Mouse (Mus musculus) mouse embryonic stem cell (cell line): ENCODE data around the gene Lig4.

Experiments
- in situ Hi-C, 2 experiments: fragments of 300-500 bp; cut with MboI; formaldehyde crosslinking; loops; 1 replicate in 1 of 2; 3 replicates in 1 of 2; pipeline ENCODE4 v1.14.3; 2019 to 2020; ENCODE audit warnings: low sequenced_read_pairs in 2 of 2, low pct_unique_long_range_greater_than_20kb in 1 of 2, mixed read lengths in 1 of 2; ENCODE audit not compliant: unreplicated experiment in 1 of 2

Lig4 gene

DNA sequence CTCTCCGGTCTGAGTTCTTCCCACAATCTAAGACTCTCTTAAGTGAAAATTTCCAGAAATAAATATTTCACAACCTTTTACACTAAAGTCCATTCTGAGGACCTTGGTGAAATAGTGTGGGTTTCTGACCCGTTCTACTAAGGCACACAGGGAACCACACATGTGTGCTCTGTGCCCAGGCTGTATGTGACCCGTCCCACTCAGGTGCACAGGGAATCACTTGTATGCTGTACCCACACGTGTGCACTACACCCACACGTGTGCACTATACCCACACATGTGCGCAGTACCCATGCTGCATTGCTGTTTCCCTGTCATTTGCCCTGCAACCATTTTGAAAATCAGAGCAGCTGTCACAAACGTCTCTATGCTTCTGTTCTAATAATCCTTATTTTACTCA lies 41.9 kb downstream of the Lig4 start:
- in situ Hi-C loops: loop anchor here (25.0 kb wide), 1 partner anchor 698 kb away; no protein-coding TSS in a partner anchor

DNA sequence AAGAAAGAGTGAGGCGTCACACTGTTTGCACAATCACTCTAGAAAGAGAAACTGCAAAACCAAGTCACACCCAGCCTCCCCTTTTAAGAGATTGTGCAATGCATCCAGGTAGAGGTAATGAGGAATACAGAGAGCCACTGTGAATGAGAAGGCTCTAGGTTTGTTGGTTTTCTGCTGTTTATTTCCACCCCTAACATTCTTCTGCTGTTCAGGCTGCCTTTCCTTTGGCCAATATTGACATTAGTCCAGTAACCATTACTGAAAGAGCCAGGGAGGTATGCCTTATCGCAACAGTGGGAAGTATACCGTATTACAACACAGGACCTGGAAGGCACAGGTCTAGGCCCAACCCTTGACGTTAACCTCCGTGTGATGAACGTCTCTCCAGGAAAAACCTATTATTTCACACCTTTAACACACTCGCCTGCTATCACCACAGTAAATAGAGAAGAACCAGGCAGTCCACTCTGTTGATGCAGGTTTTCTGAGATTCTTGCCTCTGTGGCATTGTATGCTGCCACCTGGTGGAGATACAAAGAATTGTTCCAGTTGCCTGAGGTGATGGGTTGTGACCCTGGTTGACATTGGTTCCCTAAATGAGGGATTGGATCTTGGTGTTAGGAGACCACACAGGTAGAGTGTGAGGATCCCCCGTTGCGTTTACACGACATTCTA lies 42.5 kb downstream of the Lig4 start:
- in situ Hi-C loops: loop anchor here (25.0 kb wide), 1 partner anchor 698 kb away; no protein-coding TSS in a partner anchor

DNA sequence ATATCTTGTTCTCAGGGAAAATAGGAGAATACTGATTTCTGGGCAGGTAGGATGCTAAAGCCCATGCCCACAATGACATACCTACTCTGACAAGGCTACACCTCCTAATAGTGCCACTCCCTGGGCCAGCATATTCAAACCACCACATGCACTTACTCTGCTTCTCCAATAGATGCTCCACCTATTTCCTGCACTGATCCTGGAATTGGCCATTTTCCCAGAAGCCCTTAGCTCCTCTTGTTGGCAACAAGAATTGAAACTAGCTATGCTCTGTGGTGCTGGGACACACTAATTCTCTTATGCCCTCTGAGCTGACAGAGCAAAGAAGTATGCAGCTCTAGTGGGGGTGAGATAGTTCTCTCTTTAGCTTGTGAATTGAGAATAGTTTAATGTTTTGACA lies 44.8 kb downstream of the Lig4 start:
- in situ Hi-C loops: loop anchor here (25.0 kb wide), 1 partner anchor 695 kb away; no protein-coding TSS in a partner anchor

- in situ Hi-C loops: loop anchor here (25.0 kb wide), 1 partner anchor 693 kb away; no protein-coding TSS in a partner anchor
These were observed 47.6 kb downstream of the Lig4 start for GRCm38 (mm10) chr8:9929746-9930445.
